Mouse (Mus musculus) T-cell, adult 2 months (primary cell): ENCODE data around the gene Dus2.
"Not testable (repeated sequence)": the region's sequence is repeated elsewhere in the genome, so short reads cannot be mapped to it uniquely, and the experiment has no call there.

Experiments used
- DNase-seq: peaks from one replicate; pipeline ENCODE4 v3.0.0; 2022; ENCODE audit warnings: low spot score

Dus2 gene

GRCm38 (mm10) chr8:105988546-105988945, 2.6 kb upstream of the Dus2 start:
- DNase-seq, result no peak

- no peak for DNase-seq
Measured at GRCm38 (mm10) chr8:105991546-105991945, 409 bp downstream of the Dus2 start.

- peak; percentile 59 for DNase-seq
Measured at GRCm38 (mm10) chr8:105992499-105992898, 1.4 kb downstream of the Dus2 start.

- DNase-seq, result no peak
Measured at GRCm38 (mm10) chr8:105993226-105993625, 2.1 kb downstream of the Dus2 start.

GRCm38 (mm10) chr8:105996359-105996758, 5.2 kb downstream of the Dus2 start:
- no peak for DNase-seq

GRCm38 (mm10) chr8:105998971-105999370, 7.8 kb downstream of the Dus2 start:
- no peak for DNase-seq

- no peak for DNase-seq
Measured at GRCm38 (mm10) chr8:106001908-106002307, 10.8 kb downstream of the Dus2 start.

- DNase-seq, result no peak
Measured at GRCm38 (mm10) chr8:106004538-106005207, 13.5 kb downstream of the Dus2 start.

GRCm38 (mm10) chr8:106005875-106006274, 14.7 kb downstream of the Dus2 start, which contains the start of gene Dpep2nb:
Gene Dpep2nb, minus strand, starts transcription at chr8:106005975.
- no peak for DNase-seq

- no peak for DNase-seq
Measured at GRCm38 (mm10) chr8:106006413-106006812, 15.3 kb downstream of the Dus2 start.

- no peak for DNase-seq
Measured at GRCm38 (mm10) chr8:106007135-106007534, 16.0 kb downstream of the Dus2 start.

- DNase-seq, result not testable (repeated sequence)
Measured at GRCm38 (mm10) chr8:106007891-106008290, 16.8 kb downstream of the Dus2 start.

- peak; percentile 88 for DNase-seq
Measured at GRCm38 (mm10) chr8:106010748-106011642, 19.9 kb downstream of the Dus2 start.

GRCm38 (mm10) chr8:106011643-106011986, 20.5 kb downstream of the Dus2 start, which contains the start of gene Ddx28:
Gene Ddx28, minus strand, starts transcription at chr8:106011882.
- DNase-seq, result no peak

GRCm38 (mm10) chr8:106012203-106012602, 21.1 kb downstream of the Dus2 start:
- DNase-seq, result not testable (repeated sequence)

- DNase-seq, result no peak
Measured at GRCm38 (mm10) chr8:106016284-106016683, 25.1 kb downstream of the Dus2 start.

GRCm38 (mm10) chr8:106017130-106017529, 26.0 kb downstream of the Dus2 start:
- peak; percentile 55 for DNase-seq

- no peak for DNase-seq
Measured at GRCm38 (mm10) chr8:106018039-106018438, 26.9 kb downstream of the Dus2 start.

- DNase-seq, result peak; percentile 79
Measured at GRCm38 (mm10) chr8:106022483-106022882, 31.3 kb downstream of the Dus2 start.

GRCm38 (mm10) chr8:106038721-106039120, 47.6 kb downstream of the Dus2 start:
- DNase-seq, result no peak

GRCm38 (mm10) chr8:106039605-106040004, 48.5 kb downstream of the Dus2 start:
- DNase-seq, result no peak

- no peak for DNase-seq
Measured at GRCm38 (mm10) chr8:106040218-106040617, 49.1 kb downstream of the Dus2 start.

- DNase-seq, result no peak
Measured at GRCm38 (mm10) chr8:106043055-106043454, 51.9 kb downstream of the Dus2 start.
